Mouse (Mus musculus) layer of hippocampus, postnatal 10 days (tissue): Measurements from ENCODE around the gene Zhx3. TPM values are rescaled to one million over a fixed set of nuclear protein-coding genes. Genes with fewer than 3 reads are reported as not detected.

Experiments
- DNase-seq, 2 experiments: peaks; one replicate each; pipeline ENCODE4 v3.0.0; 2021; ENCODE audit warnings: low spot score in 2 of 2
- total RNA-seq, 2 experiments: library from RNA; stranded (reverse); gene quantifications; 2 replicates each; pipeline ENCODE4 v1.2.3; 2021

Zhx3 gene
- total RNA-seq, 2 experiments from 2014 or later = 95.8 to 99.3 TPM

GRCm38 (mm10) chr2:160806091-160806521, 66.7 kb downstream of the Zhx3 start:
- peak; percentile 32 to 57 for DNase-seq

- no peak for DNase-seq
These were observed 67.8 kb downstream of the Zhx3 start for GRCm38 (mm10) chr2:160804794-160805527.

- no peak for DNase-seq
These were observed 70.5 kb downstream of the Zhx3 start for GRCm38 (mm10) chr2:160802326-160802725.

- no peak for DNase-seq
These were observed 71.8 kb downstream of the Zhx3 start for GRCm38 (mm10) chr2:160800967-160801366.

GRCm38 (mm10) chr2:160798206-160798605, 74.6 kb downstream of the Zhx3 start:
- DNase-seq = no peak

GRCm38 (mm10) chr2:160796973-160797372, 75.8 kb downstream of the Zhx3 start:
- DNase-seq = peak; percentile 56 to 57

- DNase-seq = no peak
These were observed 79.7 kb downstream of the Zhx3 start for GRCm38 (mm10) chr2:160793117-160793516.

- no peak for DNase-seq
These were observed 83.1 kb downstream of the Zhx3 start for GRCm38 (mm10) chr2:160789741-160790140.

- no peak for DNase-seq
These were observed 83.8 kb downstream of the Zhx3 start for GRCm38 (mm10) chr2:160789046-160789445.

- DNase-seq = peak in 1 of 2 experiments; percentile 41
These were observed 86.5 kb downstream of the Zhx3 start for GRCm38 (mm10) chr2:160786333-160786732.

GRCm38 (mm10) chr2:160780834-160781219, 92.0 kb downstream of the Zhx3 start:
- DNase-seq = no peak

- no peak for DNase-seq
These were observed 92.5 kb downstream of the Zhx3 start for GRCm38 (mm10) chr2:160780154-160780833.

- DNase-seq = no peak
These were observed 94.8 kb downstream of the Zhx3 start for GRCm38 (mm10) chr2:160778034-160778433.

GRCm38 (mm10) chr2:160771325-160772276, 101.2 kb downstream of the Zhx3 start:
- no peak for DNase-seq

- DNase-seq = no peak
These were observed 101.9 kb downstream of the Zhx3 start for GRCm38 (mm10) chr2:160770871-160771270.

GRCm38 (mm10) chr2:160770409-160770808, 102.4 kb downstream of the Zhx3 start:
- no peak for DNase-seq

- no peak for DNase-seq
These were observed 103.8 kb downstream of the Zhx3 start for GRCm38 (mm10) chr2:160768997-160769396.

GRCm38 (mm10) chr2:160768097-160768695, 104.6 kb downstream of the Zhx3 start:
- no peak for DNase-seq

GRCm38 (mm10) chr2:160767201-160767600, 105.6 kb downstream of the Zhx3 start:
- DNase-seq = no peak

- DNase-seq = no peak
These were observed 106.4 kb downstream of the Zhx3 start for GRCm38 (mm10) chr2:160766371-160766771.

- no peak for DNase-seq
These were observed 107.7 kb downstream of the Zhx3 start for GRCm38 (mm10) chr2:160765096-160765495.
